Mouse (Mus musculus) ES-Bruce4 (cell line): ENCODE measurements at regions not wholly inside any gene's neighbourhood (a gene's known extent, or its start where the extent isn't known, plus 50 kb on each side); places are given as distances from the start of the nearest gene placed in this dataset.
A peak's percentile ranks its signal among the peaks of the same experiment; 100 is the strongest.

Experiments
- H3K27ac ChIP-seq: 2 replicates; pipeline ENCODE4 v1.5.1; 2012; ENCODE audit warnings: low read length, inconsistent platforms; ENCODE audit not compliant: insufficient read depth
- H3K27me3 ChIP-seq: 2 replicates; pipeline ENCODE4 v1.6.1; 2012; ENCODE audit warnings: mild to moderate bottlenecking, low read length, inconsistent platforms; ENCODE audit not compliant: control insufficient read depth, poor library complexity, insufficient read depth, severe bottlenecking
- H3K36me3 ChIP-seq: 2 replicates; pipeline ENCODE4 v1.6.1; 2012; ENCODE audit warnings: inconsistent platforms, mild to moderate bottlenecking, low read length, moderate library complexity; ENCODE audit not compliant: control insufficient read depth, poor library complexity, insufficient read depth, severe bottlenecking
- H3K4me1 ChIP-seq: one replicate; pipeline ENCODE4 v1.8.1; 2011; ENCODE audit warnings: low read length; ENCODE audit not compliant: control insufficient read depth, insufficient read depth
- H3K4me3 ChIP-seq: 2 replicates; pipeline ENCODE4 v1.5.1; 2011; ENCODE audit warnings: low read depth, mild to moderate bottlenecking, low read length
- H3K9ac ChIP-seq: 2 replicates; pipeline ENCODE4 v1.6.1; 2012; ENCODE audit warnings: low read depth, mild to moderate bottlenecking, inconsistent platforms; ENCODE audit not compliant: poor library complexity, severe bottlenecking
- H3K9me3 ChIP-seq: replicated peaks from 2 replicates; pipeline ENCODE4 v1.6.1; 2012; ENCODE audit warnings: mild to moderate bottlenecking, low read length, inconsistent platforms; ENCODE audit not compliant: control insufficient read depth, poor library complexity, insufficient read depth, severe bottlenecking
- CTCF ChIP-seq: IDR thresholded peaks from one replicate; pipeline ENCODE4 v1.8.1; 2011; ENCODE audit warnings: low read depth, low read length
- EP300 ChIP-seq: IDR thresholded peaks from 2 replicates; pipeline ENCODE4 v1.6.1; 2011; ENCODE audit warnings: low read depth, low read length; ENCODE audit not compliant: insufficient read depth
- POLR2A ChIP-seq: IDR thresholded peaks from one replicate; pipeline ENCODE4 v1.8.1; 2011; ENCODE audit warnings: low read length; ENCODE audit not compliant: insufficient read depth

DNA sequence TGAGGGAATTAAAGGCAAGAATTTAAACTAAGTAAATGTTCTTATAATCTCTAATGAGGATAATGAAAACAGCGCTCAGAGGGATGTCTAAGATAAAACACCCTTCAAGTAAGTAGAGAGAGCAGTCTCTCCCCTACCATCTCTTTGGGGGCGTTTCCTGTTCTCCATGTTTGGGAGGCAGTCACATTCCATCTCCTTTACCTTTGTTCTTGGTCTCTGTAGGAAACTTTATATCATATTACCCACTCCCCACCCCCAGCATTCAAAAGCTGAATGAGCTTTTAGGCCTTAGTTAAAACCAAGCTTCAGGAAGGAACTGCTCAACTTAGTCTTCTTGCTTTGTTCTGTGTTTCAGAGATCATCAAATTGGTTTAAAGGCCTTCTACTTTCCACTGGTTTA lies 116.2 kb upstream of the Gli3 start:
- H3K4me3 ChIP-seq: no peak overlapping the region
- H3K36me3 ChIP-seq: no peaks in the 10 kb centered on the region
- no peaks in the 10 kb centered on the region for H3K27me3 ChIP-seq
- no peaks in the 10 kb centered on the region for H3K9me3 ChIP-seq
- H3K9ac ChIP-seq: no peak overlapping the region
- H3K4me1 ChIP-seq: no peaks in the 10 kb centered on the region
- TF ChIP-seq EP300: no peak
- TF ChIP-seq POLR2A: no peak
- TF ChIP-seq CTCF: no peak
- H3K27ac ChIP-seq: no peak overlapping the region

DNA sequence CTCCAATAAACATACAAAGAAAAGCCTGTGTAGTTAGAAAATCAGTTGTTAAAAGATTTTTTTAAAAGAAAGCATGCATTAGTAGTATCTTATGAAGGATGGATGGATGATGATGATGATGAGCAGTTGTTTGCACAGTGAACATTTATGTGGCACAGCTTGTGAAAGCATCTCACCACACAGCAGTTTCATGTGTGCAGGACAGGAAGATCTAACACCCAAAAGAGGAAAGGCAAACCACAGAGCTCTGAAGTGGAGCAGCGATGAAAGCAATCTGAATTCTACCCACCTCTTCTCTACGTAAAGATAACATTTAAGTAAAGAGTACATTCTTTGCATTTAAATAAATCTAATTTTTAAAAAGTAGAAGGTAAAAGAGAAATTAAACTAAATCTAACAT lies 96.6 kb upstream of the Gli3 start:
- no peak overlapping the region for H3K27ac ChIP-seq
- H3K9ac ChIP-seq: no peak overlapping the region
- H3K4me3 ChIP-seq: no peak overlapping the region
- no peaks in the 10 kb centered on the region for H3K36me3 ChIP-seq
- H3K4me1 ChIP-seq: no peaks in the 10 kb centered on the region
- H3K27me3 ChIP-seq: no peaks in the 10 kb centered on the region
- no peaks in the 10 kb centered on the region for H3K9me3 ChIP-seq
- TF ChIP-seq EP300 (no peak), POLR2A (no peak), CTCF (no peak)

DNA sequence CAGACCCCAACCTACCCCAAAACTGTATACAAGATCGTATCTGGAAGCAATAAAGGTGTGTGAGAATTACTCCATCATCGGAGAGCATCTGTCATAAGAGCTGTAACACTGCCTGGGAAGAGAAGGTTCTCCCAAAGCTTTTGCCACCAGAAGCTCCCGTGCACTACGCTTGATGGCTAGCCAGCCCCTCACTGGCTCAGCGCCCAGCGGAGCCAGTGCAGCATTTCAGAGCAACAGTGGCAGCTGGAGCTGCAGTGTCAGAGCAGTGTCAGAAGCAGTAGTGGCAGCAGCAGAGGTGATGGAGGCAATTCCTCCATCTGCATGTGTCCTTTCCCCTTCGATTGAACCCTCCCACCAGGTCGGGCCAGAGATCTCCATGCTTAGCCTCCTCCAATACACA lies 83.0 kb upstream of the Gli3 start:
- no peaks in the 10 kb centered on the region for H3K27me3 ChIP-seq
- H3K36me3 ChIP-seq: no peaks in the 10 kb centered on the region
- TF ChIP-seq EP300: no peak
- no peak for TF ChIP-seq POLR2A
- no peak for TF ChIP-seq CTCF
- no peaks in the 10 kb centered on the region for H3K4me1 ChIP-seq
- no peak overlapping the region for H3K9ac ChIP-seq
- no peak overlapping the region for H3K27ac ChIP-seq
- no peak overlapping the region for H3K4me3 ChIP-seq
- H3K9me3 ChIP-seq: no peaks in the 10 kb centered on the region

DNA sequence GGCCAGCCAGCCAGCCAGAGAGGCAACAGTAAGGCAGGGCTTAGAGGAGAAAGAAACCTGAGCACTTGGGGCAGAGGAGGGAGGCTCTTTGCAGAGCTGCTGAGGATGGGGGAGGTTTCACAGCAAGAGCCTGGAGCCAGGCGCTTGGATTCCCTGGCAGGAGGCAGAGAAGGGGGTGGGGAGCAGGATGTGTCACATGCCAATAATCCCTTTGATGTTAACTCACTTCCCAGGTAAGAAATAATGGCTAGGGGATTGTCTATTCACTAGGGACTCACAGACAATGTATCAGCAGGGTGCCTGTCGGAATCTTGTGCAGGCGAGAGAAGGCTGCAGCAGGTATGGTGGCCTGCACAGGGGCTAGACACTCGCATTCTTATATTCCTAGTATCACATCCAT lies 67.8 kb upstream of the Gli3 start:
- no peaks in the 10 kb centered on the region for H3K27me3 ChIP-seq
- no peaks in the 10 kb centered on the region for H3K4me1 ChIP-seq

DNA sequence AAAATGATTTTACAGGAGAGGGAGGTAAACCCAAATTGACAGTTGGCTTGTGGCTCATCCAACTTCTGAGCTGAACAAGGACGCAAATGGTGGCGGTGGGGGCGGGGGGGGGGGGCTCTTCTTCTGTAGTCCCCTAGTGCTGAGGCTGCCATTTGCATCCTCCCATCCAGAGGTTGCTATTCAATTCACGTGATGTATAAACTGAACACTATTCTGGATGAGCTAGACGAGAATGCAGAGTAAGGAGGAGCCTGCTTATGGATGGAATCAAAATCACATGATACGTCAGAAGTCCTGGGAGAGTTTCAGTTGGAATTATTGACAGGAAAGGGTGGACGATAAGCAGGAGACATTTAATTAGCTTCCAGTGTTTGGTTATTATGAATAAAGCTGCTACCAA lies 67.3 kb upstream of the Gli3 start:
- Histone ChIP-seq H3K9me3 (no peaks in the 10 kb centered on the region), H3K27me3 (no peaks in the 10 kb centered on the region), H3K27ac (no peak overlapping the region), H3K4me1 (no peaks in the 10 kb centered on the region), H3K9ac (no peak overlapping the region), H3K36me3 (no peaks in the 10 kb centered on the region), H3K4me3 (no peak overlapping the region)
- TF ChIP-seq POLR2A (no peak), CTCF (no peak), EP300 (no peak)

More for the DNA sequence above, 67.8 kb upstream of the Gli3 start:
- Histone ChIP-seq H3K36me3 (no peaks in the 10 kb centered on the region), H3K9me3 (no peaks in the 10 kb centered on the region), H3K27ac (no peak overlapping the region), H3K9ac (no peak overlapping the region), H3K4me3 (no peak overlapping the region)
- TF ChIP-seq EP300 (peak; percentile 68; the same call in 1 of the 2 replicates), CTCF (no peak), POLR2A (no peak)

DNA sequence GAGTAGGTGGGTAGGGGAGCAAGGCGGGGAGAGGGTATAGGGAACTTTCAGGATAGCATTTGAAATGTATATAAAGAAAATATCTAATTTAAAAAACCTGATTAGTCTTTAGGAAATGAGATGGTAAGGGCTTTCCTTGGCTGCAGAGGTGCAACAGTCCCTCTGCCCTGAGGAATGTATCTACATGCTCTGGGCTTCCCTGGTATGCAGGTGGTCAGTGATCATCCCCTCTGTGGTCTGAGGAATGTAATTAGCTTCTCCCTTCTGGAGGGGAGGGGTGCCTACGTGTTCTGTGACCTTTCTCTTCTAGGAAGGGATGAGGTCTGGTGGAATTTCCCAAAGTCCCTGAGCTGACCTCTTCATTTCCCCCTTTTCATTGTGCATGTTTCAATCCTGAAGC lies 64.4 kb upstream of the Gli3 start:
- Histone ChIP-seq H3K9ac (no peak overlapping the region), H3K27ac (no peak overlapping the region), H3K4me3 (no peak overlapping the region), H3K4me1 (no peaks in the 10 kb centered on the region), H3K27me3 (no peaks in the 10 kb centered on the region), H3K9me3 (no peaks in the 10 kb centered on the region), H3K36me3 (no peaks in the 10 kb centered on the region)
- TF ChIP-seq EP300 (no peak), CTCF (no peak), POLR2A (no peak)
